ENCODE assay signal across 27 mouse cellular contexts in genomic region chr2:158845031-158845430, GRCm38 (mm10).
"Had no signal": no experiment of that assay in that cellular context is flagged by ENCODE, and none has a peak within 500 bp of the region (broad histone marks: within the 10 kb centered on the region; RNA-seq: fewer than 3 reads in every experiment).

No protein-coding gene starts in this region.

- H3K9ac ChIP-seq: heart, embryonic 12.5 days; hindbrain, embryonic 12.5 days; hindbrain, embryonic 14.5 days; intestine, embryonic 15.5 days; limb, embryonic 12.5 days; liver, embryonic 13.5 days had no signal

- H3K27ac ChIP-seq: gastrocnemius, adult 2 months; heart, embryonic 10.5 days; hindbrain, embryonic 10.5 days; hindbrain, embryonic 12.5 days; hindbrain, embryonic 14.5 days; intestine, embryonic 15.5 days; left cerebral cortex, adult 2 months; limb, embryonic 10.5 days; limb, embryonic 12.5 days; liver, embryonic 13.5 days had no signal

- H3K4me3 ChIP-seq: gastrocnemius, adult 2 months; heart, embryonic 10.5 days; heart, embryonic 12.5 days; hindbrain, embryonic 10.5 days; hindbrain, embryonic 12.5 days; intestine, embryonic 15.5 days; layer of hippocampus, adult 2 months; left cerebral cortex, adult 2 months; limb, embryonic 10.5 days; limb, embryonic 12.5 days; liver, embryonic 13.5 days had no signal

- H3K4me2 ChIP-seq: heart, embryonic 12.5 days; hindbrain, embryonic 12.5 days; hindbrain, embryonic 14.5 days; intestine, embryonic 15.5 days; limb, embryonic 12.5 days; liver, embryonic 11.5 days; liver, embryonic 13.5 days had no signal

- H3K4me1 ChIP-seq: liver, embryonic 13.5 days had no signal

- H3K27me3 ChIP-seq: heart, embryonic 12.5 days; hindbrain, embryonic 12.5 days; intestine, embryonic 15.5 days; limb, embryonic 12.5 days; liver, embryonic 13.5 days had no signal

- ATAC-seq: hindbrain, embryonic 16.5 days; inflammation-experienced regulatory T-cells, adult 6 months; intestine, embryonic 15.5 days; intestine, postnatal 0 days had no signal

- H3K9me3 ChIP-seq: heart, embryonic 10.5 days; heart, embryonic 12.5 days; hindbrain, embryonic 10.5 days; hindbrain, embryonic 12.5 days; intestine, embryonic 15.5 days; limb, embryonic 10.5 days; limb, embryonic 12.5 days; liver, embryonic 13.5 days had no signal

- DNase-seq: gastrocnemius, adult 2 months; gastrocnemius, postnatal 10 days; gastrocnemius, postnatal 25 days; heart, adult 18-20 months; heart, postnatal 10 days; heart, postnatal 4 days; kidney, adult 18-20 months; kidney, adult 8-10 months; kidney, postnatal 10 days; kidney, postnatal 25 days; kidney, postnatal 4 days; liver; liver, embryonic 13.5 days had no signal
